Mouse (Mus musculus) kidney, postnatal 0 days (tissue): Measurements from ENCODE around the gene Ccl27a. TPM values are rescaled to one million over a fixed set of nuclear protein-coding genes. Genes with fewer than 3 reads are reported as not detected.
"Not testable (repeated sequence)": the region's sequence is repeated elsewhere in the genome, so short reads cannot be mapped to it uniquely, and the experiment has no call there.

Experiments used
- ATAC-seq: fragments of 200-750 bp; cut with Nextera tagmentation; replicated peaks from 2 replicates; pipeline ENCODE4 v1.8.0; 2017; ENCODE audit warnings: low read depth, moderate number of reproducible peaks, moderate TSS enrichment, moderate library complexity; ENCODE audit not compliant: low FRiP score
- DNase-seq: peaks from one replicate; pipeline ENCODE4 v3.0.0-alpha.2; 2016; ENCODE audit warnings: low spot score
- H3K27ac ChIP-seq: fragments of 300-500 bp; sonication (generic); 2 replicates; pipeline ENCODE4 v1.5.1; 2014; ENCODE audit warnings: mild to moderate bottlenecking
- H3K27me3 ChIP-seq: fragments of 300-500 bp; sonication (generic); 2 replicates; pipeline ENCODE4 v1.6.1; 2014; ENCODE audit warnings: low read length, mixed read lengths; ENCODE audit not compliant: insufficient read depth
- H3K36me3 ChIP-seq: fragments of 300-500 bp; sonication (generic); 2 replicates; pipeline ENCODE4 v1.6.1; 2014; ENCODE audit warnings: low read length, mixed read lengths; ENCODE audit not compliant: insufficient read depth
- H3K4me1 ChIP-seq: fragments of 300-500 bp; sonication (generic); replicated peaks from 2 replicates; pipeline ENCODE4 v1.6.1; 2014; ENCODE audit warnings: antibody characterized with exemption, low read length, mixed read lengths; ENCODE audit not compliant: insufficient read depth
- H3K4me2 ChIP-seq: fragments of 300-500 bp; sonication (generic); 2 replicates; pipeline ENCODE4 v1.6.1; 2014; ENCODE audit warnings: mild to moderate bottlenecking, low read length, moderate library complexity, mixed read lengths
- H3K4me3 ChIP-seq: fragments of 300-500 bp; sonication (generic); replicated peaks from 2 replicates; pipeline ENCODE4 v1.5.1; 2014; ENCODE audit warnings: low read depth, low read length
- H3K9ac ChIP-seq: fragments of 300-500 bp; sonication (generic); 2 replicates; pipeline ENCODE4 v1.6.1; 2014; ENCODE audit warnings: low read depth, low read length
- H3K9me3 ChIP-seq: fragments of 300-500 bp; sonication (generic); replicated peaks from 2 replicates; pipeline ENCODE4 v1.6.1; 2016; ENCODE audit warnings: low read length, inconsistent platforms, mixed read lengths
- WGBS: fragments of 180-500 bp; shearing (Covaris S2); extraction: QIAGEN DNeasy Blood & Tissue Kit; methylation state at CpG from one replicate; pipeline ENCODE4 v1.1.7; 2014; 5-methylcytosine and 5-hydroxymethylcytosine counted together
- polyA plus RNA-seq: library from polyadenylated mRNA; unstranded; fragments of >200 nt; fragmentation: Nextera tagmentation; extraction: Ambion mirVana; gene quantifications from 2 replicates; pipeline ENCODE4 v1.2.1, GENCODE M21; 2015

The Ccl27a gene
- polyA plus RNA-seq: 39.1 and 42.1 TPM in 2 replicates

DNA sequence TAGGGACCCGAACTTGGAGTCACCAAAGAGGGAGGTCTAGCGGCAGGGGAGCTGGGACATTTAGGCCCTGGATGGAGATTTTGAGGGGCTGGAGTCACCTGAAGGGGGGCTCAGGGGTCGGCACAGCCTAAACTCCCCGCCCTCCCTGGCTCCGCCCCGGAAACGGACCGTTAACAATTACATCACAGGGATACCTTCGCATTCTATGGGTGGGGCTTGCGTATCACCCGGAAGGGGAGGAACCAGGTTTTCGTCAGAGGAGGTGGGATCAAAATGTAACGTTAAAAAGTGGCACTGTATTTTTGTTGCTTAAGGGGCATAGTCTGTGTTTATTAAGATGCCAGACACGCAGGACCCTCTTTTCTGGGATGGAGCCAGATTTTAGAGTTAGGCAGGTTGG is at the start of gene Ccl27a:
Ccl27a (minus strand) TSS at position 246 of the 400 bp plus-strand sequence.
- WGBS: 2% methylated on average over 12 of the region's 14 CpGs
- not testable (repeated sequence) for H3K36me3 ChIP-seq, H3K4me1 ChIP-seq, ATAC-seq, H3K27me3 ChIP-seq, H3K9me3 ChIP-seq, H3K9ac ChIP-seq
- peak within 1 kb of the TSS; percentile 30 for H3K4me3 ChIP-seq
- peak; percentile 86 for DNase-seq
- peak within 1 kb of the TSS; percentile 50; the same call in 1 of the 2 replicates for H3K27ac ChIP-seq
- H3K4me2 ChIP-seq: peak within 1 kb of the TSS; percentile 49

DNA sequence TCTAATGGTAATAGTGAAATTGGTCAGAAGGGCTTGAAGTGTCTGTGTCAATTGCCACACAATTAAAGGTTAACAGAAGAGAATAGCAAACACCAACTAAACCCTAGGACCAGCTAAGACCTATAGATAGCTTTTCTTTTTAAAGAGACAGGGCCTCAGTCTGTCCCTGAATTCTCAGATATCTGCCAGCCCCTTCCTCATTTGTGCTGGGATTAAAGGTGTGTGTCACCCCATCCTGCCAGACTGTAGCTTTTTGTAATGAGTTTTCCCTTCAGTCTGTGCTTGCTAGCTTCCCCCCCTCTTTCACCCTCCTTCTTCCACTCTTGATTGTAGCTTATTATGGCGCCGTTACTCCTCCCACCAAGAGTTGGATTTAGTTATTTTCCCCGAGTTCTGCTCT is 9.2 kb upstream of the Ccl27a start:
- H3K9ac ChIP-seq, ATAC-seq: not testable (repeated sequence)
- WGBS: 22% methylated on average over 3 of the region's 3 CpGs

DNA sequence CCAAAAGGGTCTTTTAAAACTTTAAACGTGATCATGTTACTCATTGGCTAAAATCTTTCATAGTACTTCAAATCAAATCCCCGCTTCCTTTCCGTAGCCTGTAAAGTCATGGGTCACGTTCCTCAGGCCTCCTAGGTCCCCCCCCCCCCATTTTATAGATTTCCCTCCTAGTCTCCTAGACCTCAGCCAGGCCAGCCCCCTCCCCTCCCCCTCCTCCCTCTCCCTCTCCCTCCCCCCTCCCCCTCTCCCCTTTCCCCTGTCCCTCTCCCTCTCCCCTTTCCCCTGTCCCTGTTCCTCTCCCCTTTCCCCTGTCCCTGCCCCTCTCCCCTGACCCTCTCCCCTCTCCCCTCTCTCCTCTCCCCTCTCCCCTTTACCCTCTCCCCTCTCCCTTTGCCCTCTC is 8.7 kb upstream of the Ccl27a start:
- not testable (repeated sequence) for H3K27ac ChIP-seq

More for the DNA sequence above, 9.2 kb upstream of the Ccl27a start:
- not testable (repeated sequence) for H3K27ac ChIP-seq, H3K27me3 ChIP-seq, H3K4me2 ChIP-seq, H3K4me1 ChIP-seq, H3K4me3 ChIP-seq, DNase-seq, H3K9me3 ChIP-seq, H3K36me3 ChIP-seq

DNA sequence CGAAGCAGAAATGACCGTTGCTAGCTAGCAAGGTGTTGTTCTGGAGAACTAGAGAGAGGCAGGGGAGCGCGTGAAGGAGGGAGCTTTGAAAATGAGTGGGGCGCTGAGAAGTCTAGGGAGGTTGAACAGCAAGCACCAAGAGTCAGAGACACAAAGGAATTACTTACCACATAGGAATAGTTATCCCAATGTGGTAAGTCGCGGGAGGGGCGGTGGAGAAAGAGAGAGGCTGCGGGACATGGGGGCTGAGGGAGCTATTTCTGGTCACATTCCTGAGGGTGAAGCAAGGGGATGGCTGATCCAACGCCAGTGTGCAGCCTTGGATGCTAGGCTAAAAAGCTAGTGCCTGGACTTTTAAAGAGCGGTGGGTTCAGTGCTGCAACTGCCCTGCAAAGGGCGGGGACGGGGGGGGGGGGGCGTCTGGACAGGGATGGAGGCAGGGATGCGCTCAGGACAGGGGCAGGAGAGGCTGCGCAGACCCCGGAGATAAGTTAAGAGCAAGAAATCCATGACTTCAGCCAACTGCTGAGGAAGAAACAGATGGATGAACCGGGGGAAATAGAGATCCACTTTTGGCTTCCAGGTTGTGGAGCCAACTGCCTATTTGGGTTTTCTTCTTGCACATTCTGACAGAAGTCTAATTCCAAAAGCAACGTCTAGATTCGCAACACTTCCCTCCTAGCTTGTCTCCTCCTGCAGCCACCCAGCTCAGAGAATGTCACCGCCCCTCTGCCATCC is 7.9 kb upstream of the Ccl27a start:
- H3K36me3 ChIP-seq, H3K27me3 ChIP-seq, H3K4me2 ChIP-seq, H3K4me1 ChIP-seq, ATAC-seq, H3K9ac ChIP-seq, H3K9me3 ChIP-seq, DNase-seq, H3K27ac ChIP-seq, H3K4me3 ChIP-seq: not testable (repeated sequence)
- WGBS: 15% methylated on average over 14 of the region's 21 CpGs

More for the DNA sequence above, 8.7 kb upstream of the Ccl27a start:
- WGBS: 20% methylated on average over 4 of the region's 4 CpGs
- DNase-seq, H3K36me3 ChIP-seq, H3K4me2 ChIP-seq, H3K4me3 ChIP-seq, H3K9me3 ChIP-seq, H3K9ac ChIP-seq, H3K4me1 ChIP-seq, ATAC-seq, H3K27me3 ChIP-seq: not testable (repeated sequence)

DNA sequence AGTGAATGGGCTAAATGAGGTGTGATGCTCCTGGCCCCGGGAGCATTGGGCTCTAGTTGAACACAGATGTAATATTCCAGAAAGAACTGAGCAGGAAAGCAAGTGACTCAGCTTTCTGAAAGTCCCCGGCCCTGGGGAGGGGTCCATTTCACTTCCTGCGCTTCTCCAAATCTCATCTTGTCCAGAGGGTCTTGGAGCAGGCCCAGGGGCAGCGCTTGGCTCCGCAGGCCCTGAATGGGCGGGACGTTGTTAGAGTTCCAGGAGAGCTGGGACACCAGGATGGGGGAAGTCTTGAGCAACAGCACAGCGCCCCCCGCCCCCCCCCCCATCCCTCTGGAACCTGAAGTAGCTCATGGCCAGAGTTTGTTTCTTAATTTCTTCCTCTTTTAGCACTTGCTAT is 7.2 kb upstream of the Ccl27a start:
- not testable (repeated sequence) for H3K4me3 ChIP-seq, H3K9me3 ChIP-seq, DNase-seq, H3K4me1 ChIP-seq, ATAC-seq, H3K36me3 ChIP-seq, H3K4me2 ChIP-seq, H3K9ac ChIP-seq, H3K27me3 ChIP-seq, H3K27ac ChIP-seq
- 18% methylated on average over 7 of the region's 9 CpGs for WGBS

DNA sequence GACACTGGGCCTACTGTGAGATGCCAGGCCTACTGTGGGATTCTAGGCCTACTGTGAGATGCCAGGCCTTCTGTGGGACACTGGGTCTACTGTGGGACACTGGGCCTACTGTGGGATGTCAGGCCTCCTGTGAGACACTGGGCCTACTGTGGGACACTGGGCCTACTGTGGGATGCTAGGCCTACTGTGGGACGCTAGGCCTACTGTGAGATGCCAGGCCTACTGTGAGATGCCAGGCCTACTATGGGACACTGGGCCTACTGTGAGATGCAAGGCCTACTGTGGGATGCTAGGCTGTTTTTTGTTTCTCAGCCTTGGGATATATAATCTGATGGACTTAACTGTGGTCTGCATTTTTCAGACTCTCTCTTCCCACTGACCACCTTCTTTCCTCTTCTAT is 1.8 kb upstream of the Ccl27a start:
- H3K9me3 ChIP-seq, H3K27me3 ChIP-seq, DNase-seq, H3K4me1 ChIP-seq, H3K4me2 ChIP-seq, ATAC-seq, H3K27ac ChIP-seq, H3K36me3 ChIP-seq, H3K9ac ChIP-seq, H3K4me3 ChIP-seq: not testable (repeated sequence)
- WGBS: 86% methylated on average over 1 of the region's 1 CpGs

DNA sequence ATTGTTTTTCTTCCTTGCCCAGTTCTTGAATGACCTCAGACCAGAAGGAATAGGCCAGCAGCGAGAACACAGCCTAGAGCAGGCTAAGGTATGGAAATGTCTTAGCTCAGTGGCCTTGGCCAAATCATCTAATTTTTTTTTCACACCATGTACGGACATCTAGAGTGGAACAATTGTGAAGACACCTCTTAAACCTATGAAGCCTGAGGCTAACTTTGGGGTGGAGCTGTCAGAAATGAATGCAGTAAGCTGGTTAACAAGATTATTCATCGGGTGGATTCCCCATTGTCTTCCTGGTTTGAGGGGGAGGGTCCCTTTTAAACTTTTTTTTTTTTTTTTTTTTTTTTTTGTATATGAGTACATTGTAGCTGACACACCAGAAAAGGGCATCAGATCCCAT is 459 bp upstream of the Ccl27a start:
- H3K27ac ChIP-seq: peak overlapping the region; percentile 50; the same call in 1 of the 2 replicates
- WGBS: 70% methylated on average over 3 of the region's 3 CpGs
- not testable (repeated sequence) for ATAC-seq

DNA sequence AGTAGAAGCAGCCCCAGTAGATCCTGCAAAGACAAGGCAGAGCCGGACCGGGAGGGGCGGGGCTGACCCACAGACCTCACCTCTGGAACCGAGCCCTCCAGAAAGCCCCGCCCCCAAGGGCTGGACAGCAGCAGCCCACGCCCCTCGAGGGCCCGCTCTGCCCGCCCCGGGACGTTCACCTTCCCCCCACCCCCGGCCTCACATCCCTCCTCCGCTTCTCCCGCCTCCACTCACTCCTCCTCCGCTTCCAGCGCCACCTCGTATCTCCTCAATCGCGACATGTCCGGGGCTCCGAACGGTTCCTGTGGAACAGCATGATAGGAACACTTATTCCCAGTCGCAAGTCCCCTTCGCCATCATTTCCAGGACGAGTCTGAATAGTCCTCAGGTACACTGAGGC is 545 bp downstream of the Ccl27a start:
- H3K4me3 ChIP-seq: peak overlapping the region; percentile 30
- H3K36me3 ChIP-seq, ATAC-seq, H3K9ac ChIP-seq, H3K27me3 ChIP-seq, H3K27ac ChIP-seq, H3K4me1 ChIP-seq, H3K9me3 ChIP-seq: not testable (repeated sequence)
- peak overlapping the region; percentile 41 for H3K4me2 ChIP-seq
- under 1% methylated on average over 19 of the region's 25 CpGs for WGBS
- peak; percentile 83 for DNase-seq

More for the DNA sequence above, 459 bp upstream of the Ccl27a start:
- H3K4me1 ChIP-seq, H3K9ac ChIP-seq, H3K36me3 ChIP-seq, H3K27me3 ChIP-seq, DNase-seq, H3K4me3 ChIP-seq, H3K9me3 ChIP-seq: not testable (repeated sequence)
- peak overlapping the region; percentile 39 for H3K4me2 ChIP-seq

DNA sequence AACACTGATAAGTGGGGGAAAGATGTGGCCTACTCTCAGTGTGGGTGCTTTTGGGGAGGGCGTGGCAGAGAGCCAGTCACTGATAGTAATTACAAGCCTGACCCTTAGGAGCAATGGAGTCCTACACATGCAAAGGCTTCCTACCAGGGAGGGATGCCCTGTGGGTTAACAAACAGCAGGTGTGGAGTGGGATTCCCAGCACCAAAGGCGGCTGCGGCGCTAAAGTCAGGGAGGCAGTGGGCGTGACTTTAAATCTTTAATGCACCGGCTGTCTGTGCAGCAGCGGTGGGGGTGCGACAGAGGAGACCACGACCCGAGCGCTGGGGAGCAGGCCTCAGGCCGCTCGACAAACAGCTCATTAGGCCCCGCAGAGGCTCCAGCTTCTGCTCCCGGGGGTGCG is 1.1 kb downstream of the Ccl27a start:
- not testable (repeated sequence) for DNase-seq, H3K9me3 ChIP-seq, H3K4me1 ChIP-seq, H3K36me3 ChIP-seq, H3K27me3 ChIP-seq, ATAC-seq, H3K4me3 ChIP-seq, H3K9ac ChIP-seq
- Histone ChIP-seq H3K27ac (0 out of 2 replicates have a peak overlapping the region, but pooled peaks have one; percentile 50), H3K4me2 (peak overlapping the region; percentile 49)
- 4% methylated on average over 6 of the region's 16 CpGs for WGBS
